ENCODE assay signal across 1 mouse cellular context in the genomic region with DNA sequence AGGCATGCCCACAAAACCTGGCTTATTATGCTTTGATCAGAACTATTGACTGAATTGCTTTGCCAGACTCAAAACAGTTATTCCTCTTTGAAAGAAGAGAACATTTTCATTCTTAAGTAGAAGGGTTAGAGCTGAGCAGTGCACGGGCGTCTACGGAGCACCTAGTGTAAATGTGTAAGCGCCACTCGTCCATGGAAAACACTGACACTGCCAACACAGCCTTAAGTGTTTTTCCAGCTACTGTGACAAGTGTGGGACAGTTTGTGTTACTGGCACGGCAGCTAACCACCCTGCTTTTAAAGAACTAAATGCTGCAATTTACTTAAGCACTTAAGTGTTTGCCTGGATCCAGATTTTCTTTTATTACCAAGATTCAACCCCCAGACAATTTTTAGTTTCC.
TF ChIP-seq lines count a peak whose summit lies in the region.

No protein-coding gene starts in this region.

TF ChIP-seq in CH12.LX, 34 proteins besides CTCF, POLR2A, EP300 and RAD21 (continued from another document):
- TF ChIP-seq ELF1 (IDR thresholded peaks at IDR 0.05; ENCODE audit: low read depth, low read length), result no peak
TF ChIP-seq in CH12.LX: peak in this region for 0.
